Mouse (Mus musculus) spleen, adult 12 weeks (tissue): ENCODE results near the gene Pakap.

Experiments used
- DNase-seq: peaks from one replicate; pipeline ENCODE4 v3.0.0; 2022; ENCODE audit warnings: low spot score

Pakap gene

GRCm38 (mm10) chr4:57567666-57568206 lies at the start of gene Pakap:
Pakap (plus strand) TSS chr4:57568179.
- no peak for DNase-seq

- DNase-seq = no peak
Observed at GRCm38 (mm10) chr4:57523456-57523855, 44.5 kb upstream of the Pakap start.

- no peak for DNase-seq
Observed at GRCm38 (mm10) chr4:57524461-57524860, 43.5 kb upstream of the Pakap start.

- no peak for DNase-seq
Observed at GRCm38 (mm10) chr4:57525221-57526011, 42.6 kb upstream of the Pakap start.

- DNase-seq = no peak
Observed at GRCm38 (mm10) chr4:57528296-57528695, 39.7 kb upstream of the Pakap start.

- no peak for DNase-seq
Observed at GRCm38 (mm10) chr4:57533686-57534085, 34.3 kb upstream of the Pakap start.

- no peak for DNase-seq
Observed at GRCm38 (mm10) chr4:57534232-57534631, 33.7 kb upstream of the Pakap start.

GRCm38 (mm10) chr4:57535087-57535486 lies 32.9 kb upstream of the Pakap start:
- no peak for DNase-seq

- no peak for DNase-seq
Observed at GRCm38 (mm10) chr4:57538029-57538688, 29.8 kb upstream of the Pakap start.

- DNase-seq = no peak
Observed at GRCm38 (mm10) chr4:57543692-57544256, 24.2 kb upstream of the Pakap start.

GRCm38 (mm10) chr4:57547785-57548184 lies 20.2 kb upstream of the Pakap start:
- DNase-seq = no peak

GRCm38 (mm10) chr4:57550216-57550615 lies 17.8 kb upstream of the Pakap start:
- DNase-seq = no peak

GRCm38 (mm10) chr4:57557102-57557501 lies 10.9 kb upstream of the Pakap start:
- DNase-seq = no peak

- DNase-seq = no peak
Observed at GRCm38 (mm10) chr4:57559438-57559837, 8.5 kb upstream of the Pakap start.

GRCm38 (mm10) chr4:57560010-57560409 lies 8.0 kb upstream of the Pakap start:
- DNase-seq = no peak

GRCm38 (mm10) chr4:57561055-57561454 lies 6.9 kb upstream of the Pakap start:
- DNase-seq = no peak

GRCm38 (mm10) chr4:57565283-57565682 lies 2.7 kb upstream of the Pakap start:
- no peak for DNase-seq

GRCm38 (mm10) chr4:57565811-57566210 lies 2.2 kb upstream of the Pakap start:
- no peak for DNase-seq

- no peak for DNase-seq
Observed at GRCm38 (mm10) chr4:57568268-57569068, 489 bp downstream of the Pakap start.

GRCm38 (mm10) chr4:57569069-57569355 lies 1.0 kb downstream of the Pakap start:
- no peak for DNase-seq

- no peak for DNase-seq
Observed at GRCm38 (mm10) chr4:57569711-57570110, 1.7 kb downstream of the Pakap start.

- no peak for DNase-seq
Observed at GRCm38 (mm10) chr4:57570229-57570628, 2.2 kb downstream of the Pakap start.
